Mouse (Mus musculus) colon, adult 2 months (tissue): ENCODE measurements around the gene Efl1. TPM values are rescaled to one million over a fixed set of nuclear protein-coding genes. Genes with fewer than 3 reads are reported as not detected.

Experiments used
- polyA plus RNA-seq: library from polyadenylated mRNA; depleted of rRNA; stranded (reverse); fragments of >200 nt; gene quantifications from 2 replicates; pipeline ENCODE4 v1.2.3, GENCODE M21; 2012; rRNA removed

The Efl1 gene
- 2.3 and 3.6 TPM in 2 replicates for polyA plus RNA-seq

DNA sequence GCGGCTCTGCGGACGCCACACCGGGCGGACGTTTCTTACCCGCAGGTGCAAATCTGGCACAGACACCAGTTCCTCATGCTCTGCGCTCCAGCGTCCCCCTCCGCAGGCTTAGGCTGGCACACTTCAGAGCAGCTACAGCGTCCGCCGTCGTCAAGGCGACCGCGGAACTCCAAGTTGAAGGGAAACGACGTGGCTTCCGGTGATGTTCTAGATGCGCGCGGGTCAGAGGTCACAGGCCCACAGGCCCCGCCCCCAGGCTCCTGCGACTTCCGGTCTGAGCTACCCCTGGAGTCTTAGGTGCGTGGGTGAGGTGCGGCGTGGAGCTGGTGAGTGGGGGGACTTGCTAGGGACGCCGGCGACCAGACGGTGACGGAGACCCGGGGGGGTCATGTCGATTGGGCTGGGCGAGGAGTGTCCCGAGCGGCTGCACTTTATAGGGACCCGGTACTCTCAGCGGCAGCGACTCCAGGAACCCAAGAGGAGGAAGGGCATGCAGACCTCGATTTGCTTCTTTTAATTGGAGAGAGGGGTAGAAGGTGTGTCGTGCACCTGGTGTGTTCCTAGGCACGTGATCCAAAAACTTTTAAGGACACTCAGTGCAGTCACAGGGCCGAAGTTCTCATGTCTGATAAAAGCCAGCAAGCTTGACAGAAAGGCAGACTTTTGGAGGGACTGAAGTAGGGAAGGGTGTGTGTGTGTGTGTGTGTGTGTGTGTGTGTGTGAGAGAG, at the start of gene Efl1, which contains the start of gene Saxo2:
Efl1 (plus strand) TSS at position 262 of the 728 bp plus-strand sequence.
Saxo2 (minus strand) TSS at position 176 of the 728 bp plus-strand sequence.

Other genes with a start within 250 kb of the Efl1 start
- gene Saxo2, start 86 bp upstream of the Efl1 start, polyA plus RNA-seq: 0.57 and 0.94 TPM in 2 replicates
- 4.7 and 7.3 TPM in 2 replicates for gene Mex3b, start 218.7 kb downstream of the Efl1 start, polyA plus RNA-seq